ENCODE assay signal across 9 mouse cellular contexts in the genomic region with DNA sequence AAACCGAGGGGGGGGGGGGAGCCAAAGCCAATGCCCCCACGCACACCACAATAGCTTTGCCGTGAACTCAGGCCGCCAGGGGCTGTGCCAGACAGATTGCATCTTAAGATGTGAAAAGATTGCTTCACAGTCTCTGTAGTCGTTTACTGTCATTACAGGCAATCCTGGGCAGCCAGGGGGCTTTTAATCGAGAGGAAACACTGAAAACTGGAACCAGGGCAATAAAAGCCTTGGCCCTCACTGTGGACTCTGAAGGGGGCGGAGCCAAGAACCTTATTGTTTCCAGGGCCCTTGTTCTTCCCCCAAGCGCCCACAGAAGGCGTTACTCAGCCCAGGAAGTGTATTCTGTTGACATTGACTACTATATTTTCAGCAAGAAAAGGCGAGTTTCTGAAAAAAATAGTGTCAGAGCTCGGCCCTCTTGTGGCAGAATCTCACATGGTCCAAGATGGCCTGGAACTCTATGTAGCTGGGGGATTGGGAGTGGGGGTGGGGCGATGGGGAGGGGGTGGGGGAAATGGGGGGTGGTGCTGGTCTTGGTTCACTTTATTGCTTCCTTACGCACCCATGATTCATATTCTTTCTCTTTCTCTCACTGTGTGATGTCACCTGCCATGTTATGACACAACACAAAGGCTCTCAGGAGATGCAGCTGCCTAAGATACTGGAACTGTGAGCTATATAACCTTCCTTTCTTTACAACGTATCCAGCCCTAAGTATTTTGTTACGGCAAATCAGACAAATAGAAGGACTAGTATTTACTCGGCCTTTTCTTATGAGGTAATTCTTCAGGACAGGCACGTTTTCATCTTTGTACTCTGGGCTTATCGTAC. TPM values are rescaled to one million over a fixed set of nuclear protein-coding genes. Genes with fewer than 3 reads are reported as not detected.
DNase-seq lines count a peak whose midpoint lies in the region; ATAC-seq and TF ChIP-seq lines count a peak whose summit lies in the region.
"Had no signal": no experiment of that assay in that cellular context is flagged by ENCODE, and none has a peak within 500 bp of the region (broad histone marks: within the 10 kb centered on the region; RNA-seq: fewer than 3 reads in every experiment).

No protein-coding gene starts in this region.

- H3K4me1 ChIP-seq in E14TG2a.4 (replicated peaks; ENCODE audit: low read depth, low read length): peaks cover 33% of the 10 kb centered on the region
- peaks cover 9% of the 10 kb centered on the region; the same call in 1 of the 2 replicates for H3K4me1 ChIP-seq in forebrain, embryonic 11.5 days (replicated peaks; ENCODE audit: control insufficient read depth, insufficient read depth, low read length)
- H3K4me1 ChIP-seq in neural tube, embryonic 11.5 days (ENCODE audit: control insufficient read depth, insufficient read depth, low read length): peaks cover 3% of the 10 kb centered on the region

- peak; percentile 21 for DNase-seq in 3T3-L1 (ENCODE audit: low read depth, low spot score)
- peak; percentile 75 for DNase-seq in forebrain, embryonic 11.5 days (ENCODE audit: low spot score)
- DNase-seq in kidney, postnatal 10 days: peak; percentile 25
- DNase-seq in neural tube, embryonic 11.5 days (ENCODE audit: low spot score): peak; percentile 69
- DNase-seq in heart, postnatal 14 days: no peak
- no peak for DNase-seq in cerebellum, adult 11 months
- DNase-seq in adrenal gland, postnatal 36 days: no peak

- H3K9ac ChIP-seq in forebrain, embryonic 11.5 days (ENCODE audit: low read length): peak overlapping the region; percentile 40; the same call in 1 of the 2 replicates
- H3K9ac ChIP-seq in neural tube, embryonic 11.5 days (ENCODE audit: low read length): peak overlapping the region; percentile 35

- no peaks in the 10 kb centered on the region for H3K36me3 ChIP-seq in E14TG2a.4 (ENCODE audit: insufficient read depth, low read length)
- H3K36me3 ChIP-seq in forebrain, embryonic 11.5 days (ENCODE audit: control insufficient read depth, insufficient read depth, low read length): no peaks in the 10 kb centered on the region
- no peaks in the 10 kb centered on the region for H3K36me3 ChIP-seq in neural tube, embryonic 11.5 days (ENCODE audit: control insufficient read depth, insufficient read depth, low read length)

- no peak for TF ChIP-seq CTCF in E14TG2a.4 (conservative IDR thresholded peaks at IDR 0.05; ENCODE audit: low read length)

- H3K4me2 ChIP-seq in forebrain, embryonic 11.5 days (ENCODE audit: low read depth, low read length, severe bottlenecking): peak overlapping the region; percentile 43; the same call in 1 of the 2 replicates
- H3K4me2 ChIP-seq in neural tube, embryonic 11.5 days (ENCODE audit: low read depth): peak overlapping the region; percentile 24

- intact Hi-C loops in heart, postnatal 14 days (cut with DNase I): no loop called here

- peak overlapping the region; percentile 30; the same call in 1 of the 2 replicates for H3K4me3 ChIP-seq in E14TG2a.4 (replicated peaks; ENCODE audit: low read length)
- peak overlapping the region; percentile 13; the same call in 1 of the 2 replicates for H3K4me3 ChIP-seq in forebrain, embryonic 11.5 days (ENCODE audit: low read depth, low read length)
- no peak overlapping the region for H3K4me3 ChIP-seq in neural tube, embryonic 11.5 days (ENCODE audit: low read depth, low read length)

- H3K27ac ChIP-seq in forebrain, embryonic 11.5 days (ENCODE audit: low read depth, low read length): peak overlapping the region; percentile 96
- H3K27ac ChIP-seq in neural tube, embryonic 11.5 days (ENCODE audit: low read depth, low read length): peak overlapping the region; percentile 77

- no peaks in the 10 kb centered on the region for H3K27me3 ChIP-seq in E14TG2a.4 (ENCODE audit: insufficient read depth, low read length)
- H3K27me3 ChIP-seq in forebrain, embryonic 11.5 days (ENCODE audit: control insufficient read depth, insufficient read depth, low read length): no peaks in the 10 kb centered on the region
- no peaks in the 10 kb centered on the region for H3K27me3 ChIP-seq in neural tube, embryonic 11.5 days (ENCODE audit: control insufficient read depth, insufficient read depth, low read length)

- 53% methylated on average over 18 of the region's 18 CpGs for WGBS in forebrain, embryonic 11.5 days
- WGBS in neural tube, embryonic 11.5 days: 47% methylated on average over 18 of the region's 18 CpGs

- ATAC-seq in forebrain, embryonic 11.5 days (replicated peaks; ENCODE audit: low FRiP score): peak; percentile 75
- peak; percentile 71 for ATAC-seq in neural tube, embryonic 11.5 days (ENCODE audit: insufficient read depth, low FRiP score, low TSS enrichment)

- H3K9me3 ChIP-seq in E14TG2a.4 (ENCODE audit: low read length): no peaks in the 10 kb centered on the region
- H3K9me3 ChIP-seq in forebrain, embryonic 11.5 days (ENCODE audit: control insufficient read depth, low read length): no peaks in the 10 kb centered on the region
- no peaks in the 10 kb centered on the region for H3K9me3 ChIP-seq in neural tube, embryonic 11.5 days (ENCODE audit: control insufficient read depth, low read length)

RNA-seq across cellular contexts. Expression of a gene that starts 16.2 kb away (rescaled TPM):
- not detected in 2 replicates for polyA plus RNA-seq in forebrain, embryonic 11.5 days (2014; fragmentation: Nextera tagmentation; extraction: Ambion mirVana)
- 0.47 and 0.57 TPM in 2 replicates for polyA plus RNA-seq in neural tube, embryonic 11.5 days (2014; fragmentation: Nextera tagmentation; extraction: Ambion mirVana)
- total RNA-seq in heart, postnatal 14 days (2021): 1 to 10 TPM in 1 of 2 experiments, under 1 TPM in 1; 0.14 to 5.2 TPM
- not detected for total RNA-seq in adrenal gland, postnatal 36 days (2021)
- polyA plus RNA-seq: cortical plate, adult 2 months had no signal

RNA-seq across cellular contexts. Expression of a gene that starts 53.2 kb away (rescaled TPM):
- 0.21 and 0.32 TPM in 2 replicates for polyA plus RNA-seq in forebrain, embryonic 11.5 days (2014; fragmentation: Nextera tagmentation; extraction: Ambion mirVana)
- 0.38 TPM in 1 of 2 replicates, not detected in the other for polyA plus RNA-seq in neural tube, embryonic 11.5 days (2014; fragmentation: Nextera tagmentation; extraction: Ambion mirVana)
- not detected for total RNA-seq in heart, postnatal 14 days (2021)
- 1 to 10 TPM in 1 of 2 experiments, under 1 TPM in 1; 0.53 to 1.3 TPM for total RNA-seq in adrenal gland, postnatal 36 days (2021)

Comparison
In these comparisons a context has a peak if more than half of its experiments do, and no peak if none do; other contexts are left out.
1. DNase-seq: peak in 3T3-L1 (single experiment), forebrain, embryonic 11.5 days (single experiment), kidney, postnatal 10 days (single experiment) and neural tube, embryonic 11.5 days (single experiment); none in heart, postnatal 14 days (0 of 2), cerebellum, adult 11 months (single experiment) and adrenal gland, postnatal 36 days (0 of 2).